Mouse (Mus musculus): ENCODE results near the gene Cx3cl1.
A peak's percentile ranks its signal among the peaks of the same experiment; 100 is the strongest.

Gene Cx3cl1

DNA sequence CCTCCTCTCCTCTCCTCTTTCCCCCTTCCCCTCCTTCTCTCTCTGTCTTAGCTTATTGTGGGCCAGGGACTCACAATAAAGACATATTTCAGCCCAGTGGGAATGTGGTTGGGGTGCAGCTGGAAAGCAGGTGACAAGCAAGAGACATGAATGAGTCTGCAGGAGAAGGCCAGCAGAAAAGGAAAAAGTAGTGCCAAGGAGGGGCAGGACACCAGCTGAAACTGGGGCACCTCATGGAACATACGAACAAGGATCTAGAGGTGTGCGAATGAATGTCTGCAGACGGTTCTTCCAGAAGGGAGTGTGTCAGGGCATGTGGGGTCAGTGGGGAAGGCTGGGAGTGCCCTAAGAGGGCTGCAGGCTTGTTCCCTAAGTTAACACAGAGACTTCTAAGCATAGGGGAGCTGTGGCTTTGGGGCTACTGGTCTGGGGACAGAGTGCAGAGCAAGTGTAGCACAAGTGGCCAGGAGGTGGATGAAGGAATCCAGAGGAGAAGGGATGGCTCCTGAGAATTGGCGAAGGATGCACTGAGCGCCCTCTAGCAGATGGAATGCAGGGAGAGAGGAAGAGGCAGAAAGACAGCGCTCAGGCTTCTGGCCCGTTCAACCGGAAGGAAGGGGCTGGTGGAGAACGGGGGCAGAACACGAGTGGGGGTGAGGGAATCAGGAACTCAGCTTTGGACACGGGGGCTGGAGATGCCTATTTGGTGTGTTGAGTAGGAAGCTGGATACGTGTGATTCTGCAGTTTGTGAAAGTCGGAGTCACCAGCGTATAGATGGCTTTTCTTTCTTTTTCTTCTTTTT lies 29.7 kb downstream of the Cx3cl1 start:
- DNase-seq (ENCODE audit: low spot score): peak; percentile 55

DNA sequence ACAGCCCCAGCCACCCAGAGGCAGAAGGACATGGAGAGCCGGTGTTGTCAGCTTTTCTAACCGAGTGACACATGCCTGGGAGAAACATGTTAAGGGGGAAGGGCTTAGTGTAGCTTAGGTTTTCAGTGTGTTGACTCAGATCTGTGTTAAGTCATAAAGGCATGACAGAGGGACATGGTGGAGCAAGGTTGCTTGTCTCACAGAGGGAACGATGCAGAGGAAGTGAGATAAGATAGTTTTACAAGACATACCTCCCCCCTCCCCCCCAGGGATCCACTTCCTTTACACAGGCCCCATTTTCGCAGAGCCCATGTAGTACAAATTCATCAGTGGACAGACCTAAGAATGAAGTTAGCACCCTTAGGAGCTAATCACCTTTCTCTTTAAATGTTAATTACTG lies 30.6 kb downstream of the Cx3cl1 start:
- no peak for DNase-seq (ENCODE audit: low spot score)

DNA sequence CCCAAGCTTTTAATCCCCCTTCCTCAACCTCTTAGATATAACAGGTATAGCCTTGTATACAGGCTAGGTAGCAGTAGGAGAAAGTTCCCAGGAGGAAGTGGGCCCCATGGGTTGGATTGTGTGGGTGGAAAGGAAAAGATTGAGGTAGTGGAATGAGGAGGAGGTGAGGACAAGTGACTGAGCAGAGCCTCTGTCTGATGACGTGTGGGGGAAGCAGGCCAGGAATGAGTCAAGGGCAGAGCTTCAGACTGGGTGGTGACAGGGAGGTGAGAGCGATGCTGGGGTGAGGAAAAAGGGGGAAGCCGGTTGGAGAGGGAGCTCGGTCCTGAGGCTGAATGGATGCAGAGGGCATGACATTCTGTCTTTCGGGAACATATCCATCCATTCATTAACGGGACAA lies 31.7 kb downstream of the Cx3cl1 start:
- no peak for DNase-seq (ENCODE audit: low spot score)

DNA sequence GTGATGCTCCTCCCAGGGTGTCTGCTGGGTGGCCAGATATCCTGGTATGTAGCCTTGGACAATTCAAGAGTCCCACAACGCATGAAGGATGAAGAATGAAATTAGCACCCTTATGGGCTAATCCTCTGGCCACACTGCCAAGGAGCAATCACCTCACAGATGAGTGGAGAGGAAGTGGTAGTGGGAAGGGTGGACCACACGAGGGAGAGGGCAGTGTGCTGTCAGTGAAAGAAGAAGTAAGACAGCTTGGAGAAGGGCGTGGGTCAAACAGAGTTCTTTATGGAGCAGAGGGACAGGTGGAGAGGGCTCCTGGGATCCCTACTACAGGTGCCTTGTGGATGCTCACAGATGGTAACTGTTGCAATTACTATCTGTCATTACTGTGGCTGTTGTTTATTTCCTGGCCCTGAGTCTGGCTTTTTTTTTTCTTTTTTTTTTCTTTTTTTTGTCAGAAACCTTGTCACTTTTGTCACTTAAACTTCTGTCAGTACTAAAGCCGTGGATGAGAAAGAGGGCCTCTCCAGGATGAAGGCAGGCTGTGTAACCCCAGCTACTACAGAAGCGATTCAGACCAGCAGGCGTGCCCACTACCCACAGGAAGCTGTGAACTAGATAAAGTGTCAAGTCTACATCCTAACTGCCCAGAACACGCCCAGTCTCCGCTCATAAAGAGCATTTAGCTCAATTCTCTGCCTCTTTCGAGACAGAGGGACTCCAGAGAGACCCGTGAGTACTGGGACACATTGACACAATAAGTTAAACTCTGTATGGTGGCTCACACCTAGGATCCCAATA lies 32.9 kb downstream of the Cx3cl1 start:
- no peak for DNase-seq (ENCODE audit: low spot score)

DNA sequence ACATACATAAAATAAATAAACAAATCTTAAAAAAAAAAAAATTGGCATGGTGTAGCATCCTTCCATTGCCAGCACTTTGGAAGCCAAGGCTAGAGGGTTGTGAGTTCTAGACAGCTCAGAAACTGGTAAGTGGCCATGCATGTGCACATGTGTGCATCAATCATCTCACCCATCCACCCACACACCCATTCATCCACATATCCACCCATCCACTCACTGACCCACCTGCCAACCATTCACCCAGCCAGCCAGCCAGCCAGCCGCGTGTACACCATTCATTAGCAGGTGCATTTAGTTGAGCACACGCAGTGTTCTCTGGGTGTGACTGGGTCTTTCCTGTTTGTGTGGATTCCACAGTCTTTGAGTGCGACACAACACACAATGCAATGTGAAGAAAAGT lies 34.0 kb downstream of the Cx3cl1 start:
- no peak for DNase-seq (ENCODE audit: low spot score)

DNA sequence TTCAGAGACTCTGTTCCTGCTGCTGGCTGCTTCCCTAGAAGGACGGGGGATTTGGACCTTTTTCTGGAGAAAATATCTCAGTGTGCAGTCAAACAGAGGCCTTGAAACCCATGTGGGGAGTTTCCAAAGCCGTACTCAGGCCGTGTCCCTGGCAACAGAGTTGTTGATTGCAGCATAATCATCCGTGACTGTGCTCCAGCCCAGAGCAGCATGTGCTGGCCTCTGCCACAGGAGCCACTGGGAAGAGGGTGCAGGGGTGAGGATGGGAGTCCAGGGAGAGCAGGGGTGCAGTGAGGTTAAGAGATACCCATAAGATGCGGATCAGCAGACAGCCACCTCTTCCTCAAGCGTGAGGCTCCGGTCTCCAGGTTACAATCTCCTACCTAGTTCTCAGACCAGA lies 35.7 kb downstream of the Cx3cl1 start:
- DNase-seq (ENCODE audit: low spot score): peak; percentile 23

DNA sequence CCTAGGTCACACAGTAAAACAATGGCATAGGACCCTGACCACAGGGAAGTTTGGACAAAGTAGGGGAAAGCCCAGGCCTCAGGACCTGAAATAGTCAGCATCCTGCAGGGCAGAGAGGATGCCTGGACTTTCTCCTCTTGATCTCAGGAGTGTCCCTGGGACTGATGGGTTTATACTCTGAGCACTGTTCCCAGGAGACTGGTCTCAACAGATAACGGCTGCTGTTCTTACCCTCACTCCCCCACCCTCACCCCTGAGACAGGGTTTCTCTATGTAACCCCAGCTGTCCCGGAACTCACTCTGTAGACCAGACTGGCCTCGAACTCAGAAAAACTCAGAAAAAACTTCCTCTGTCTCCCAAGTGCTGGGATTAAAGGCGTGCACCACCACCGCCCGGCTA lies 36.6 kb downstream of the Cx3cl1 start:
- no peak for DNase-seq (ENCODE audit: low spot score)

DNA sequence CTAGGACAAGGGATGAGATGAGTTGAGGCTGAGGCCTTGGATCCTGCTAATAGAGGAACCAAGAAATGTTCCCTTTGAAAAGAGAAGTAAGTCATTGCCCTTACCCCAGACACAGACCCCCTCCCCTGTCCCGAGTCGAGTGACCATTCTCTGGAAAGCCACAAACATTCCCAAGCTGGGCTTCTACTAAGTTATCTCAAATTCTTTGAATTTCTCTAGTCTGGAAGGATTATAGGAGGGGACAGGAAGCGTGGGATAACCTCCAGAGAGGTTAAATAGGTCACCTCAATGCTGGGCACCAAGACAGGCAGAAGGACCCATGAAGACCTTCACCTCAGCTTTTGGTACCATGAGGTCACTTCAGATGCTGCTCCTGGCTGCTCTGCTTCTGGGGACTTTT lies 38.3 kb downstream of the Cx3cl1 start, which contains the start of gene Ccl17:
Gene Ccl17 (plus strand): TSS at position 301 of the 400 bp plus-strand sequence.
- DNase-seq (ENCODE audit: low spot score): no peak

DNA sequence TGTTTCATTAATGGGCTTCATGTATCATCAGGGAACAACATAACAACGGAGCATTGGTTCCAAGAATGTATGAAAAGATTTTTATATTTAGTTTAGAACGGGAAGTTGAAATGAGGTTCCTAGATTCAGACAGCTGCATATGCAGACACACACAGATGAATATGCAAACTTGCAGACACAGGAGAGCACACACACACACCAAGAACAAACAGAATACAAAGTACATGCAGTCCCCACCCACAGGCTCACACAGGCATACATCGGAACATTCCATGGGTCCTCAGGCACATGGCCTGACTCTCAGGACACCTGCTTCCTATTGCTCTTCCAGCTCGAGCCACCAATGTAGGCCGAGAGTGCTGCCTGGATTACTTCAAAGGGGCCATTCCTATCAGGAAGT lies 39.0 kb downstream of the Cx3cl1 start:
- no peak for DNase-seq (ENCODE audit: low spot score)

DNA sequence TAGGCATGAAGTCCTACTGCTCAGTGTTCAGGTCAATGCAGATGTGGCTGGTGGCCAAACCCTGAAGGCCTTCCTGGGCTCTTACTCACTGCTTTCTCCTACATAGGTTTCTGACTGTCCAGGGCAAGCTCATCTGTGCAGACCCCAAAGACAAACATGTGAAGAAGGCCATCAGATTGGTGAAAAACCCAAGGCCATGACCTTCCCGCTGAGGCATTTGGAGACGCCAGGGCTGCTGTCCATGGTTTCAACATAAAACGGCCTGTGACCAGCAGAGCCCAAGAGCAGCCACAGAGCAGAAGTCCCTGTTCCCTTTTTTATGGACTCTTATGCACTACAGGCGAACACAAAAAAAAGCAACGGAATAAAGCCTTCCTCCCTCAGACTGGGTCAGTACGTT lies 39.8 kb downstream of the Cx3cl1 start:
- DNase-seq (ENCODE audit: low spot score): no peak

DNA sequence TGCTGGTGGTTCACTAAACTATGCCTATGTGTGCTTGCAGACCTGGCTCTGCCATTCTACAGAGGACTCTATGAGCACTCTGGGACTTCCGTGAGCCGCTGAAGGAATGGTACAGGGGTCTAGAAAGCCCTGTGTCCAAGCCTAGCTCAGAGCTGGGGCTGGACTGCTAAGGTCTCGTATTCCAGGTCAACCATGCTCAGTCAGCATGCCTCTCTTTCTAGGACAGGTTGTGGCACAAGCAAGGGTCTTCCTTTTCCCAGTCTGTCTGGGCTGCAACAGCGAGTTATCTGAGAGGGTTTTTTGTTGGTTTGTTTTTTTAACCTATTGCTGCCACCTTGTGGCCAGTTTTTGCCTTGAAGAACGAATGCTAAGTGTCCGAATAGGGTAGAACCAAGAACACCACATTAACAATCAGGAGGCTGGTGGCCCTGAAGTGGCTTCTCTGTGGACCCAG lies 40.9 kb downstream of the Cx3cl1 start:
- peak; percentile 89 for DNase-seq (ENCODE audit: low spot score)

DNA sequence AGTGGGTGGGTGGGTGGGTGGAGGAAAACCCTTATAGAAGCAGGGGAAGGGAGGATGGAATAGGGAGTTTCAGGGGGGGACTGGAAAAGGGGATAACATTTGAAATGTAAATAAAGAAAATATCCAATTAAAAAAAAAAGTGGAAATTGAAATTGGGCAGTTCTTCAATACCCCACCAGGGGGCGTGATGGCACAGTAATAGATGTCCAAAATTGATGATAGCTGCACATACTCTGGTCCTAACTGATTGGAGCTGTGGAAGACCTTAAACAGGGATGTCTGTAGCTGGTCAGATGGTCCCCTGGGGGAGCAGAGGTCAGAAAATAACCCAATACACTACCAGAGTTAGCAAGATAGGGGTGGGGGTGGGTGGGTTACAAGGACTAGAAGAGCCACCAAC lies 42.7 kb downstream of the Cx3cl1 start:
- DNase-seq (ENCODE audit: low spot score): peak; percentile 32

DNA sequence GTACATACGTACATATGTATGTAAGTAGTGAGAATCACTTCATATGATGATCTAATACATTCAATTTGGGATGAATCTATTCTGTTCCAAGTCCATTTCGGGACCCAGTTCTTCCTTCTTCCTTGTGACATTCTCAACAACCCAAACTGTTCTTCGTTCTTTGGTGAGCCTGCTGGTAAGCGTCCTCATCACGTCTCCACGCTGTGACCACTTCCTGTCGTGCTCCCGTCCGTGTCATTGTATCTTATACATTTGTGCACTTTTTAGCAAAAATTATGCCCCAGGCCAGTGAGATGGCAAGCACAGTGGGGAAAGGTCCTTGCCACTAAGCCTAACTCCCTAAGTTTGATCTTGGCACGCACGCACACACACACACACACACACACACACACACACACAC lies 46.1 kb downstream of the Cx3cl1 start:
- no peak for DNase-seq (ENCODE audit: low spot score)

DNA sequence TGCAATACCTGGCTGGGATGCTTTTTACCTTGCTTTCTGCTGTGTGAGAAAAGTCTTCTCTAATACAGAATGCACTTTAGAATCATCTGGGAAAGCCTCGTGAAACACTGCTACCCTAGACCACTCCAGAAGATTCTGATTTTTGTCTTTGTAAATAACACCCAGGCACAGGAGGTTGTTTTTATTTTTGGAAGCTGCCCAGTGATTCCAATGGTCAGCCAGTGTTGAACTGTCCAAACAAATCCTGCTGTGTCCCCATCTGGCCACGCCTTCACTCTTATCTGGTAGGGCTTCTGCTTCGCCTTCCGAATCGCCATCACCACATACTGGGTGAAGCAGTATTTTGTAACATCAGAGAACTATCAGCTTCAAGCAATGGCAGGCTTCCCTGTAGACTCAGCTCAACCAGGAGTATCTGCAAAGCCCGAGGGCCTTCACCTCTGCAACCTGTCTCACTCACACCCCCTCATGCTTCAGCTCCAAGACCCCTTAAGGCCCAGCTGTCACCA lies 47.9 kb downstream of the Cx3cl1 start:
- no peak for DNase-seq (ENCODE audit: low spot score)

DNA sequence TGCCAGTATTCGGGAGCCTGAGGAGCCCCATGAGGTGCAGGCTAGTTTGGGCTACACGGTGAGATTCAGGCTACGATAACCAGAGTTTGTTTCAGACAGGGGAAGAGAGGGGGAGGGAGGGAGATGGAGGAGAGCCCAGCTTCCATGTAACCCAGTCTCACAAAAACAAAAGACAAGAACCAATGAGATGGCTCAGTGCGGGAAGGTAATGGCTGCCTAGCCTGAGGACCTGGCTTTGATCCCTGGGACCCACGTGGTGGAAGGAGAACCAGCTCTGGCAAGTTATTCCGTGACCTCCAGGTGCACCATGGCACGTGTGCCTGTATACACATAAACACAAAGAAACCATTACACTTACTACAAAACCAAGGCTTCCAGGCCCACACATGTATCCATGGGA lies 48.7 kb downstream of the Cx3cl1 start:
- DNase-seq (ENCODE audit: low spot score): no peak

DNA sequence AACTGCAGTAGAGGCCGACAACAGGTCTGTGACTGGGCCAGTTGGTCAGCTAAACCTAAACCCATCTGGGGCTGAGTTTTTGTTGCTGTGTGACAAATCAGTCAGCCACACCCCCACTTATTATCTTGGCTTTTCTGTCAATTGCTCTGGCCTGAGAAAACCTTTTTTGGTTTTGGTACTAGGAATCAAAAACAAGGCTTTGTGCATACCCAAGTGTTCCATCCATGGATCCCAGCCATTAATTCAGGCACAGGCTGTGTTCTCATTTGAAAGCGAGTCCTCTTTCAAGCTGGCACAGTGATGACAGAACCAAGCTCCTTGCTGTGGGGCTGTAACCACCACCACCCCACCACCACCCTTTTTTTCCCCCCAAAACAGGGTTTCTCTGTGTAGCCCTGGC lies 49.6 kb downstream of the Cx3cl1 start:
- no peak for DNase-seq (ENCODE audit: low spot score)

DNA sequence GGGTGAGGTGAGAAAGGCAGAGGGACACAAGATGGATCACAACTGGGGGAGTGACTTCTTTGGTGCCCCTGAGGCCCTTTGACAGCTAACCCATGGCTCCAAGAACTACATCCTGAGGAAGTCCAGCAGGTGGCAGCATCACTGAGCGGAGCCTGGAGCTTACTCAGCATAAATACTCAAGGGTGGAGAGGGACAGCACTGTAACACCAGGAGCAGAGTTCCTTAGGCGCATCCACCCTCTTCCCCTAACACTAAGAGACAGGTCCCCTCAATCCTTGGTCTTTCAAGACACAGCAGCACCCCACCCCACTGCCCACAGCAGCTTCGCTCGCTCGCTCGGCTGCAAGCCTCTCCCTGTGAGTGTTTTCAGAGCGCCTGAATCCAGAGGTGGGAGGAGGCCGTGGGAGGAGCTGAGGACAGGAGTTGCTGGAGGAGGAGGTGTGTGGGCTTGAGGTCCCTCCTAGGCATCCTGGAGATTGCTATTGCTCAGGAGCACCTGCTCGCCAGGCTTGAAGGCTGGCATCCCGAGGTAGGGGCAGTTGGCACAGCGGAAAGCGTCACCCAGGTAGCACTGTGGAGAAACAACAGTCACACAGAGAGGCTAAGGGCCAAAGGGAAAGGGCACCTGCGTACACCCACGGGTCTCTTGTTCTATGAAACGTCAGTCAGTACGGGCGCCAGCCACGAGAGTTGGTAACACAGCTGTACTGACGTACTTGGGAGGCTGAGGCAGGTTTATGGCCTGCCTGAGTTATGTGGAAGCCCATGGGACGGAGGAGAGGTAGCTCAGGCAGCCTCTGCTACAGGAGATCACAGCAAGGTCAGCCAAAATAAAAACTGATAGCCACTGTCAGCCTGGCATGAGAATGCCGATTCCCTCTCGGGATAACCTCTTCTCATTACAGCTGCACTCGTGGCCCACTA lies 51.1 kb downstream of the Cx3cl1 start:
- peak; percentile 80 for DNase-seq (ENCODE audit: low spot score)

DNA sequence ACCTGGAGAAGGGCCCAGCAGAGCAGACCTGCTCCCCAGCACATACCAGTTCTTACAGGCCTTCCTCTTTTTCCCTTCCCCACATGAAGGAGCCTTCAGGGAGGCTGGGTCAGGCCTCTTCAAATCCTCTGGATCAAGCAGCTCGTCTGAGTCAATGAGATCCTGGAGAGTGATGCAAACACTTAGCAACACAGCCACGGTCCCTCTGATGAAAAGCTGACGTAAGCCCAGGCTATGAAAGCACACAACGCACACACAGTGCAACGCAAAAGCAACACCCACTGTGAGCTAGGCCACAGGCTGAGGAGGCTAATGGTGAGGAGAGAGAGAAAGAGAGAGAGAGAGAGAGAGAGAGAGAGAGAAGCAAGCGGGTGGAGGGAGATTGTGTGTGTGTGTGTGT lies 53.4 kb downstream of the Cx3cl1 start:
- no peak for DNase-seq (ENCODE audit: low spot score)

DNA sequence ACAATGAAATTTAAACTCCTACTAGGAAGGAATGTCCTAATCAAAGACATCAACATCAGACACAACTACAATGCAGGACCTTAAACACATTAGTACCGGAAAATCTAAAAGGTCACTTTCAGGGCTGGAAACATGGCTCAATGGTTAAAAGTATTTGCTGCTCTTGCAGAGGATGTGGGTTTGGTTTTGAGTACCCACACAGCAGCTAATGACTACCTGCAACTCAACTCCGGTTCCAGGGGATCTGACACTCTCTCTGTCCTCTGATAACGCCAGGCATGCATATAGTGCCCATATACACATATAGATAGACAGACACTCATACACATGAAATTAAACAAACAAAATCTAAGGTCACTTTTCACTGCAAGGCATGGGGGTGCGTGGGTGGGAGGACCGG lies 54.4 kb downstream of the Cx3cl1 start:
- no peak for DNase-seq (ENCODE audit: low spot score)

DNA sequence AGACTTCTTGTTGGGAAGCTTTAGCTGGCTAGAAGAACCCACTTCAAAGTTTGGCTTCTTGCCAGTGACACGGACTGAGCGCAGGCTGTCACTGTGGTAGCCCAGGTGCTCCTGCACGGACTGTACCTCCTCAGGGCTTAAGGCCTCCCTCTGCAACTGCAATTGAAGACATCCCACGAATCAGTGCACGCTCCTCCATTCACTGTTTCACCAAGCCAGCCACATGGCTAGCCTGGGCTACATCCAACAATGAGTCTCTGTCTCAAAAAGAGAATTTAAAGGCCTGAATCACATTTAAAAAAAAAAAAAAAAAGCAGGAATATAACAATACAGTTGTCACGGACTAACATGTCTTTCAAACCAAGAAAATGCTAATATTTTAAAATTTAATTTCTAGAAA lies 56.5 kb downstream of the Cx3cl1 start:
- DNase-seq (ENCODE audit: low spot score): no peak
